Mouse (Mus musculus) limb, embryonic 13.5 days (tissue): ENCODE measurements at regions not wholly inside any gene's neighbourhood (a gene's known extent, or its start where the extent isn't known, plus 50 kb on each side); places are given as distances from the start of the nearest gene placed in this dataset.

Source experiments
- ATAC-seq: fragments of 200-750 bp; cut with Nextera tagmentation; 2 replicates; pipeline ENCODE4 v1.8.0; 2017; ENCODE audit warnings: low read depth, moderate number of reproducible peaks, moderate TSS enrichment; ENCODE audit not compliant: low FRiP score
- H3K27ac ChIP-seq: fragments of 300-500 bp; sonication (generic); 2 replicates; pipeline ENCODE4 v1.5.1; 2015; ENCODE audit warnings: inconsistent platforms, mild to moderate bottlenecking, moderate library complexity
- H3K27me3 ChIP-seq: fragments of 300-500 bp; sonication (generic); 2 replicates; pipeline ENCODE4 v1.6.1; 2015; ENCODE audit warnings: mild to moderate bottlenecking, inconsistent platforms
- H3K36me3 ChIP-seq: fragments of 300-500 bp; sonication (generic); 2 replicates; pipeline ENCODE4 v1.6.1; 2015; ENCODE audit warnings: inconsistent platforms, mild to moderate bottlenecking, moderate library complexity
- H3K4me1 ChIP-seq: fragments of 300-500 bp; sonication (generic); 2 replicates; pipeline ENCODE4 v1.6.1; 2015; ENCODE audit warnings: inconsistent platforms
- H3K4me2 ChIP-seq: fragments of 300-500 bp; sonication (generic); replicated peaks from 2 replicates; pipeline ENCODE4 v1.6.1; 2015; ENCODE audit warnings: inconsistent platforms, mild to moderate bottlenecking, moderate library complexity
- H3K4me3 ChIP-seq: fragments of 300-500 bp; sonication (generic); 2 replicates; pipeline ENCODE4 v1.5.1; 2015; ENCODE audit warnings: moderate library complexity, mild to moderate bottlenecking, inconsistent platforms
- H3K9ac ChIP-seq: fragments of 300-500 bp; sonication (generic); 2 replicates; pipeline ENCODE4 v1.6.1; 2015; ENCODE audit warnings: mild to moderate bottlenecking, inconsistent platforms
- H3K9me3 ChIP-seq: fragments of 300-500 bp; sonication (generic); 2 replicates; pipeline ENCODE4 v1.6.1; 2016; ENCODE audit warnings: inconsistent platforms
- WGBS: fragments of 180-500 bp; shearing (Covaris S2); methylation state at CpG from one replicate; pipeline ENCODE4 v1.1.7; 2015; 5-methylcytosine and 5-hydroxymethylcytosine counted together

DNA sequence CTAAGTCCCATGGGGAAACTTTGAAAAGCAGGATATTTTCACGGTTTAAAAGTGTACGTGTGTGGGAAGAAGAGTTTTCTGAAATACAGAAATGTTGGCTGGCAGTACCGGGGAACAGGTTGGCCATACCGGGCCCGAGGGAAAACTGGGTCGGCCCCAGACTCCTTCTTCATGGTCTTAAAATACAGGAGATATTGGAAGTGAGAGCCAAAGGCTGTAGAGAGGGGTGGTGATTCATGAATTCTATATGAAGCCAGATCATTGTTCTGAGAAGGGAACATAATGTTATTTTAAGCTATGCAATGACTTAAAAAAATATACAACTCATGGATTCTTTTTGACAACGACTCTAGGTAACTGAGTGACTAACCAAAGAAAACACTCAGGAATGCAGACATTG, 133.3 kb upstream of the Atxn1 start:
- no peak for ATAC-seq
- Histone ChIP-seq H3K27me3 (no peaks in the 10 kb centered on the region), H3K9ac (no peak overlapping the region), H3K9me3 (no peaks in the 10 kb centered on the region), H3K4me2 (no peak overlapping the region), H3K27ac (no peak overlapping the region), H3K4me3 (no peak overlapping the region), H3K36me3 (no peaks in the 10 kb centered on the region), H3K4me1 (no peaks in the 10 kb centered on the region)
- WGBS = 81% methylated on average over 7 of the region's 7 CpGs

DNA sequence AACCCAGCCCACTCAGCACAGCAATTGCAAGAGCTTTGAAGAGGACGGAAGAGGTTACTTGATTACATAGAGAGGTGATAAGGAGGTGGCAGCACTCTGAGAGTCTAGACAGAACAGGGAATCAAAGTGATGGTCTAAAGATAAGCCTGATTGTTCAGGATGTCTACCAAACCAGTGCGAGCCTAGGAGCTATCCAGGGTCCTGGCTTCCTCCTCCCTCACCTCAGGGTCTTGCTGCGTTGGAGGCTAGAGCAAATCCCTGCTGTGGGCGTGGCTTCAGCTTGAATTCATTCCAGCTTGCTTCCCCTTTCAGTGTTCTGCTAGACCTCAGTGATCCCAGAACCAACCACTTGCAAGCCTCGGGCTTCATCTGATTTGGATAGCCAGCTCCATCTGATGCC, 132.2 kb upstream of the Atxn1 start:
- Histone ChIP-seq H3K4me1 (no peaks in the 10 kb centered on the region), H3K27me3 (no peaks in the 10 kb centered on the region), H3K36me3 (no peaks in the 10 kb centered on the region), H3K4me3 (no peak overlapping the region), H3K9ac (no peak overlapping the region), H3K4me2 (no peak overlapping the region), H3K27ac (no peak overlapping the region), H3K9me3 (no peaks in the 10 kb centered on the region)
- 0 out of 2 replicates have a peak, but pooled peaks have one; percentile 36 for ATAC-seq
- WGBS = 2% methylated on average over 5 of the region's 5 CpGs

DNA sequence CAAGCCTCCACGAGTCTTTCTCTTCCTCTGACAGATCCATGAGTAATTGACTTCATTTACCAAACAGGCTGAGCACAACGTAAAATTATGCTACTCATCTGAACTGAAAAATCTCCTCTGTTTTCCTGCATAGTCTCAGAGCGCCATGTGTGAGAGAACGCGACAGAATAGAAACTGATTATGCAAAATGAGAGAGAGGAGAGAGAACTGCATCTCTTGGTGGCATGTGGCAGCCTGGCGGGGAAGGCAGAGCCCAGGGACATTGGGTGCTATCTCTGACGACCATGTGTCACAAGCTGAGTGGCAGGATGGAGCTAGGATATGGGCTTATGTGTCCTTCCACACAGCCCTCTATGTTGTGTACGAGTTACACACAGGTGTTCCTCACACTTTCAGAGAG, 131.6 kb upstream of the Atxn1 start:
- Histone ChIP-seq H3K4me1 (no peaks in the 10 kb centered on the region), H3K9ac (no peak overlapping the region), H3K27me3 (no peaks in the 10 kb centered on the region), H3K9me3 (no peaks in the 10 kb centered on the region), H3K36me3 (no peaks in the 10 kb centered on the region), H3K4me2 (no peak overlapping the region), H3K27ac (no peak overlapping the region), H3K4me3 (no peak overlapping the region)
- no peak for ATAC-seq
- 70% methylated on average over 8 of the region's 8 CpGs for WGBS

DNA sequence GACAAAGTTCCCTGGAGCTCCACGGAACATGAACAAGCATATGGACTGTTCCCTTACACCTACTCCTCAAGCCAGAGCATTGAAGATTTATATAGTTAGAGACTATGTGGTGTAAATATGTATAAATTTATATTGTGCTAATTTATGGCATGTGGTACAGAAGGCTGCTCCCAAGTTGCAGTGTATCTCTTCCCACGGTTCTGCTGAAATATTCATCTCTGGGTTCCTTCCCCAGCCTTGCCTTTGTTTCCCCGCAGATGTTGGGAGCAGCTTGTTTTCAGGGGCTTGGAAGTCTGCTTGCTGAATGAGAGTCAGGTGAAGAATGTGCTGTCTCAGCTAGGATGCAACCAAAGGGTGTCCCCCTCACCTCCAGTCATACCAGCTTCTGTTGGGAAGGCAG, 128.0 kb upstream of the Atxn1 start:
- Histone ChIP-seq H3K9me3 (0 out of 2 replicates have a peak, but pooled peaks cover 4% of the 10 kb centered on the region), H3K4me2 (no peak overlapping the region), H3K27ac (no peak overlapping the region), H3K9ac (no peak overlapping the region), H3K36me3 (no peaks in the 10 kb centered on the region), H3K27me3 (no peaks in the 10 kb centered on the region), H3K4me1 (no peaks in the 10 kb centered on the region), H3K4me3 (no peak overlapping the region)
- no peak for ATAC-seq
- 94% methylated on average over 3 of the region's 3 CpGs for WGBS

DNA sequence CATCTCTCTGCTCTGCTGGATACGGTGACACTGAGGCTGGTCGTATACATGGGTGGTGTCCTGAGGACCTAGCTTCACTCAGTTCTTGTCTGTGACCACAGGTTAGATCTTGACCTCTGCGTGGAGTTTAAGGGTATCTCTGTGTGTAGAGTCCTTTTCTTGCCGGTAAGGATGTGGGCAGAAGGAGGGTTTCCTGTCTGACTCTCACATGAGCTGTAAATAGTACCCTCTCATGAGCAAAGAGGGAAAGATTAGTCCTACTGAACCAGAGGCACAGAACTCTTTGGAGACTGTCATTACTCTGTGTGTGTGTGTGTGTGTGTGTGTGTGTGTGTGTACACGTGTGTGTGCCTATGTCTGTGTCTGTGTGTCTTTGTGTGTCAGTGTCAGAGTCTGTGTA, 126.3 kb upstream of the Atxn1 start:
- no peak overlapping the region for H3K27ac ChIP-seq
- H3K27me3 ChIP-seq = no peaks in the 10 kb centered on the region
- H3K4me3 ChIP-seq = no peak overlapping the region
- no peak for ATAC-seq
- H3K4me2 ChIP-seq = no peak overlapping the region
- H3K9ac ChIP-seq = no peak overlapping the region
- WGBS = 79% methylated on average over 5 of the region's 5 CpGs
- no peaks in the 10 kb centered on the region for H3K36me3 ChIP-seq
- H3K4me1 ChIP-seq = no peaks in the 10 kb centered on the region
- 0 out of 2 replicates have a peak, but pooled peaks cover 4% of the 10 kb centered on the region for H3K9me3 ChIP-seq

DNA sequence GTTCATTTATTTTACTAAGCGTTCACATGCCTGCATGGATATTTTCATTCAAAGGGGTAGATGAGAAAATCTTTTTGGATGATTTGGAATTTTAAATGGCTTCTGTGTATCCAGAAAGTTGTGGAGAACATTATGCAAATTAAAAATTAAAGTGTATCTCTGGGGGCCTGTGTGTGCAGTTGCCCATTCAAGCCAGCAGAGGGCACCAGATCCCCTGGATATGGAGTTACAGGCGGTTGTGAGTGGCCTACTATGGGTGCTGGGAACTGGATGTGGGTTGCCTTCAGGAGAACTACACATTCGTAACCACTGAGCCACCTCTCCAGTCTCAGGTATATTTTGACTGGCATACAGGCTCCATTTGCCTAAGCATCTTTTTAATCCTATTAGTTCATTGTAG, 123.4 kb upstream of the Atxn1 start:
- H3K27ac ChIP-seq = no peak overlapping the region
- no peak for ATAC-seq
- no peaks in the 10 kb centered on the region for H3K4me1 ChIP-seq
- no peak overlapping the region for H3K9ac ChIP-seq
- no peak overlapping the region for H3K4me2 ChIP-seq
- 90% methylated on average over 3 of the region's 3 CpGs for WGBS
- no peaks in the 10 kb centered on the region for H3K36me3 ChIP-seq
- H3K9me3 ChIP-seq = 0 out of 2 replicates have a peak, but pooled peaks cover 4% of the 10 kb centered on the region
- no peak overlapping the region for H3K4me3 ChIP-seq
- no peaks in the 10 kb centered on the region for H3K27me3 ChIP-seq

DNA sequence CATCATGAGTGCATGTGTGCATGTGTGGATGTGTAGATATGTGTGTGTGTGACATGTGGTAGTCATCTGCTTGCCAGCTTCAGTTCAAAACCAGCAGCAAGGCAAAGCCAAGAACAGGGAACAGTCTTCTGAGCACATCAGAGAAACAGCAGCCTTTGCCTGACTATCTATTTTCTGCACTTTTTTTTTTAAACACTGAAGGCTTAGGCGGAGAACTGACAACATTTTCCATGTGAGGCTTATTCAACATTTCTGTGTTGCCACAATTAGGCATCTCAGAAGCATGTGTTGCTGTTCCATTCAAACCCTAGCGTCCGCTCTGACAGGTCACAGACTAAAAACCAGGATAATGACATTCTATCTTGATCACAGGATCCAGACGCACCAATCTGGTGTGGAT, 122.9 kb upstream of the Atxn1 start:
- no peak for ATAC-seq
- Histone ChIP-seq H3K27ac (no peak overlapping the region), H3K4me3 (no peak overlapping the region), H3K9me3 (0 out of 2 replicates have a peak, but pooled peaks cover 4% of the 10 kb centered on the region), H3K4me2 (no peak overlapping the region), H3K9ac (no peak overlapping the region), H3K4me1 (no peaks in the 10 kb centered on the region), H3K27me3 (no peaks in the 10 kb centered on the region), H3K36me3 (no peaks in the 10 kb centered on the region)
- WGBS = 86% methylated on average over 4 of the region's 4 CpGs

DNA sequence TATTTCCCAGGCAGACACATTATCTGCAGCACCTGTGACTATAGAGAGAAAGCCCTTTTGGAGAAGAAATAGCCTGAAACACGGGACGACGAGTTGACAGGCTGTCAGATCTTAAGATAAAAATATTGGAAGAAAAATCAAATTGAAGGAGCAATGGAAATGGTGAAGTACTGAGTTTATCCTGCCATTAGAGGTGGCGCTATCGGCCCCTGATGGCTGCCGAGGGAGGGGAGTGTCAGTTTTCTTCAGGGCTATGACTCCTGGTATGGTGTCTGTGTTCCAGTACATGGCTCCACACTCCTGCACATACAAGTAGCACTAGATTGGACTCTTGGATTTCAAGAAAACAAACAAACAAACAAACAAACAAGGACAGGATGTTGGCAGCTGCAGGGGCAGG, 112.1 kb upstream of the Atxn1 start:
- 72% methylated on average over 6 of the region's 6 CpGs for WGBS
- no peak overlapping the region for H3K27ac ChIP-seq
- H3K4me3 ChIP-seq = no peak overlapping the region
- no peak for ATAC-seq
- no peaks in the 10 kb centered on the region for H3K4me1 ChIP-seq
- no peak overlapping the region for H3K4me2 ChIP-seq
- no peak overlapping the region for H3K9ac ChIP-seq
- H3K36me3 ChIP-seq = no peaks in the 10 kb centered on the region
- H3K9me3 ChIP-seq = no peaks in the 10 kb centered on the region
- H3K27me3 ChIP-seq = no peaks in the 10 kb centered on the region

DNA sequence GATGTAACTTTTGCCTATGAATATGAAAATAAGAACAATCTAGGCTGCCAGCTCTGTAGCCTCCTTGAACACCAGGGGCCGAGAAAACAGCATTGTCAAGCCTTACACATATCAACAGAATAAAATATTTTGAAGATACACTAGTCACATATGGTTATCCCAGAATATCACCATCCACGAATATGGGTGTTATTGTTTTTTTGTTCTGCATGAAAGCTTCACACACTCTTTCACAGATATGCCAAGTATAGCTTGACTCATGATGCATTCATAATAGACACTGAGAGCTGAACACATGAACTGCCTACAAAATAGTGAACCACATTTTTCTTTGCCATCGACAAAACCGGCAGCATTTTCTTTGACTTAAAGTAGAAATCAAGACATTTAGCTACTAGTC, 106.9 kb upstream of the Atxn1 start:
- H3K4me1 ChIP-seq = no peaks in the 10 kb centered on the region
- H3K4me2 ChIP-seq = no peak overlapping the region
- no peaks in the 10 kb centered on the region for H3K9me3 ChIP-seq
- H3K4me3 ChIP-seq = no peak overlapping the region
- WGBS = 87% methylated on average over 4 of the region's 4 CpGs
- no peaks in the 10 kb centered on the region for H3K27me3 ChIP-seq
- no peak overlapping the region for H3K9ac ChIP-seq
- H3K36me3 ChIP-seq = no peaks in the 10 kb centered on the region
- H3K27ac ChIP-seq = no peak overlapping the region
- no peak for ATAC-seq

DNA sequence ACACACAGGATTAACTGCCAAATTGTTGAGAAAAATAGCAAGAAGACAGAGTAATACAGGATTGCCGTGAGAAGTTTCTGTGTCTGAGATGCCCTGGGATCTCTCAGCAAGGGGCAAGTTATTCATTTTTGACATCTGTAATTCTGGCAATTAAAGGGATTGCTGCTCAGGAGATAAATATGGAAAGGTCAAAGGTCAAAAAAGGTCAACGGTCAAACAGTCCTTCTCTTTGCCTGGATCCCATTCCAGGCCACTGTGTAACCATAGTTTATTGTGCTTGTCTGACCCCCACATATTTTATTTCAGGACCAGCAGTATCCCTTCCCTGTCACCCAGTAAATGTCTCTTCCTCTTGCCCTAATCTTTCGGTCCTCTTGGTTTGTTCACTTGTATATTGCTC, 104.8 kb upstream of the Atxn1 start:
- Histone ChIP-seq H3K4me2 (no peak overlapping the region), H3K9ac (no peak overlapping the region), H3K4me1 (no peaks in the 10 kb centered on the region), H3K27ac (no peak overlapping the region), H3K4me3 (no peak overlapping the region), H3K36me3 (no peaks in the 10 kb centered on the region), H3K27me3 (no peaks in the 10 kb centered on the region), H3K9me3 (no peaks in the 10 kb centered on the region)
- 37% methylated on average over 3 of the region's 3 CpGs for WGBS
- ATAC-seq = no peak

DNA sequence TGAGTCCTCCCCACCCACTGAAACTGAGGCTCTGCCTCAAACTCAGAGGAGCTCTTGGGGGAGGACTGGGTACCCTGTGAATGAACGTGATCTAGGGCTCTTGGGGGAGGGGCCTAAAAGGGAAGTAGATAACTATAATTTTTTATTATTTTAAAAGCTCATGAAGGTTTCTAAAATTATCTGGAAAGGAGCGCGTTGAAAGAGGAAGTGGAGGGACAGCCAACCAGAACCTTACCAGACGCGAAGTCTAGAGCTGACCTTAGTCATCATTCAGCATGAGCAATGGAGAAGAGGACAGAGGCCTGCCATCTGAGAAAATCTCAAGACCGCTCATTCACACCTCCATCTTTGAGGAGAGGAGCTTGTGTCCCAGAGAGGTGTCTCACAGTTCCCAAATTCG, 98.0 kb upstream of the Atxn1 start:
- Histone ChIP-seq H3K27me3 (no peaks in the 10 kb centered on the region), H3K9ac (no peak overlapping the region), H3K27ac (no peak overlapping the region), H3K9me3 (no peaks in the 10 kb centered on the region), H3K4me2 (no peak overlapping the region), H3K4me3 (no peak overlapping the region), H3K36me3 (no peaks in the 10 kb centered on the region), H3K4me1 (peaks cover 7% of the 10 kb centered on the region; the same call in 1 of the 2 replicates)
- no peak for ATAC-seq
- whole genome bisulfite sequencing = 90% methylated on average over 7 of the region's 7 CpGs

DNA sequence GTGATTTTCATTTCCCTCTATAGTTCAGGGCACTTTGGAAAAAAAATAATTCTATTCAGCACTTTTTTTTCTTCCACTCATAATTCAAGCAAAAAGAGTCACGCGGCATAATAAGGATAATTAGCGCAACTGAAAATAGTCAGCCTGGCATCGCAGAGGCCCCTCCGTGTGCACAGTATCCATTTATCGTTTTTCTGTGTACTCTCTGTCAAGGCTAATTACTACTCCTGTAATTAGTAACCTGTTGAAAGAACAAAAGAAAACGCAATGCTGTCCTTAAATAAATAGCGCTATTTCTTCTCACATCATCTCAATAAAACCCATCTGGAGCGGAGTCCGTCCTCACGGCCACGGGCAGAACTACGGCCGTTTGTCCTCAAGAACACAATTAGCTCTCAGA, 95.1 kb upstream of the Atxn1 start:
- 77% methylated on average over 14 of the region's 14 CpGs for WGBS
- H3K4me3 ChIP-seq = no peak overlapping the region

DNA sequence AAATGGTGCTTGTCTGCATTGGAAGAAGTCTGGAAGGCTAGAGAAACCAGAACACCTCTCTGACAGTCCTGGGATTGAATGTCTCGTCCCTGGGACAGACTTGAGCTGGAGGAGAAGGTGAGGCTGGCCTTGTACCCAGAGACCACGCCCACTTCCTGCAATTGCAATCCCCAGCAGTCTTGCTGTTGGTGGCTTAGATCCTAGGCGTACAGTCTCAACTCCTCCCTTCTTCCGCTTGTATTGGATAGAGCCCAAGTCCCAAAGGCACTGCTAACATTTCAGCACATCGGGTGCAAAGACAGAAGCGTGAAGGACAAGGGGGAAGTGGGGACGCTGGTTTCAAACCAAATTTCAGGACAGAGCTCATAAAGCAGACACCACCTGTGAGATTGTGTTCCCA, 94.1 kb upstream of the Atxn1 start:
- H3K36me3 ChIP-seq = no peaks in the 10 kb centered on the region
- no peak overlapping the region for H3K4me2 ChIP-seq
- peak; percentile 40; the same call in 1 of the 2 replicates for ATAC-seq
- H3K27ac ChIP-seq = no peak overlapping the region
- 29% methylated on average over 7 of the region's 7 CpGs for WGBS
- no peaks in the 10 kb centered on the region for H3K9me3 ChIP-seq
- H3K9ac ChIP-seq = no peak overlapping the region
- no peak overlapping the region for H3K4me3 ChIP-seq
- H3K27me3 ChIP-seq = no peaks in the 10 kb centered on the region
- H3K4me1 ChIP-seq = peaks cover 7% of the 10 kb centered on the region; the same call in 1 of the 2 replicates

More for the DNA sequence above, 95.1 kb upstream of the Atxn1 start:
- Histone ChIP-seq H3K36me3 (no peaks in the 10 kb centered on the region), H3K27me3 (no peaks in the 10 kb centered on the region), H3K27ac (no peak overlapping the region), H3K9ac (no peak overlapping the region), H3K9me3 (no peaks in the 10 kb centered on the region), H3K4me2 (no peak overlapping the region), H3K4me1 (peaks cover 7% of the 10 kb centered on the region; the same call in 1 of the 2 replicates)
- no peak for ATAC-seq
